Mouse (Mus musculus) layer of hippocampus, adult 18-20 months (tissue): ENCODE measurements at regions not wholly inside any gene's neighbourhood (a gene's known extent, or its start where the extent isn't known, plus 50 kb on each side); places are given as distances from the start of the nearest gene placed in this dataset.
A peak's percentile ranks its signal among the peaks of the same experiment; 100 is the strongest.

Experiments used
- DNase-seq, 2 experiments: peaks; one replicate each; pipeline ENCODE4 v3.0.0; 2022; ENCODE audit warnings: low spot score in 2 of 2

GRCm38 (mm10) chr7:67462591-67462990 is 89.9 kb upstream of the Mef2a start:
- DNase-seq, result no peak

GRCm38 (mm10) chr7:67461333-67462255 is 88.9 kb upstream of the Mef2a start:
- DNase-seq, result peak in 1 of 2 experiments; percentile 53

GRCm38 (mm10) chr7:67459810-67460209 is 87.2 kb upstream of the Mef2a start:
- peak; percentile 30 to 58 for DNase-seq

GRCm38 (mm10) chr7:67459209-67459608 is 86.6 kb upstream of the Mef2a start:
- no peak for DNase-seq

GRCm38 (mm10) chr7:67458640-67459039 is 86.0 kb upstream of the Mef2a start:
- DNase-seq, result no peak

- no peak for DNase-seq
Observed at GRCm38 (mm10) chr7:67457898-67458297, 85.2 kb upstream of the Mef2a start.

GRCm38 (mm10) chr7:67456015-67456414 is 83.4 kb upstream of the Mef2a start:
- DNase-seq, result no peak

GRCm38 (mm10) chr7:67454458-67454857 is 81.8 kb upstream of the Mef2a start:
- no peak for DNase-seq

GRCm38 (mm10) chr7:67451157-67451793 is 78.6 kb upstream of the Mef2a start:
- no peak for DNase-seq

- no peak for DNase-seq
Observed at GRCm38 (mm10) chr7:67446606-67447005, 73.9 kb upstream of the Mef2a start.

GRCm38 (mm10) chr7:67445203-67446041 is 72.8 kb upstream of the Mef2a start:
- DNase-seq, result peak; percentile 29 to 49

GRCm38 (mm10) chr7:67444523-67444942 is 71.9 kb upstream of the Mef2a start:
- no peak for DNase-seq

GRCm38 (mm10) chr7:67443666-67444065 is 71.0 kb upstream of the Mef2a start:
- DNase-seq, result no peak

GRCm38 (mm10) chr7:67443001-67443555 is 70.4 kb upstream of the Mef2a start:
- peak; percentile 51 to 69 for DNase-seq

- no peak for DNase-seq
Observed at GRCm38 (mm10) chr7:67442284-67442683, 69.6 kb upstream of the Mef2a start.

GRCm38 (mm10) chr7:67440806-67441205 is 68.1 kb upstream of the Mef2a start:
- DNase-seq, result peak; percentile 56 to 78

GRCm38 (mm10) chr7:67437216-67438006 is 64.8 kb upstream of the Mef2a start:
- no peak for DNase-seq

GRCm38 (mm10) chr7:67435643-67436339 is 63.1 kb upstream of the Mef2a start:
- DNase-seq, result no peak

GRCm38 (mm10) chr7:67430987-67431386 is 58.3 kb upstream of the Mef2a start:
- DNase-seq, result no peak

GRCm38 (mm10) chr7:67430041-67430440 is 57.4 kb upstream of the Mef2a start:
- DNase-seq, result no peak
